Mouse (Mus musculus): ENCODE measurements around the gene Olfr1423.
"Not testable (repeated sequence)": the region's sequence is repeated elsewhere in the genome, so short reads cannot be mapped to it uniquely, and the experiment has no call there.

Olfr1423 gene

DNA sequence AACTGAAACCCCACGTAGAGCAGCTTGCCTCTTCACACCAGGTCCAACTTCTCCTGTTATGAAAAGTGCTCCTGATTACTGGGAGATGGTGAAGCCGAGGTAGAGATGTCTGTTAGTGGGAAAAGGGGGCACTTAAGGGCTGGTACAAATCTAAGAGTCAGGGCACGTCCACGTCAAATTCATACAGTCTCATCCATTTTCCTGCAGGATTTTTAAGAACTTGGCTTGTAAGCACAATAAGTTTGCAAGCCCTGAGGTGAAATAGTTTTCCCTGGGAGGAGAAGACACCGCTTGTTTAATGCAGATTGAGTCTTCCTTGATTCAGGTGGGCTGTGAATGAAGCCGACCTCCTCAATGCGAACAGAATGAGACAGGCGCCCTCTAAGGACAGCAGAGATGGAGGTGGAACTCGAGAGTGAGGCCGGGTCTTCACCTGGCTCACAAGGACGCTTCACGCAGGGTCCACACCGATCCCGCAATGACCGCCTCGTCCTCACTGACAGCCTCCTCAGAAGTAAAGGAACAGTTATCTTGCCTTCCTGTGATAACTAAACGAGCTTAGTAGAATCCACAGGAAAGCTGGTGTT lies 34.7 kb downstream of the Olfr1423 start:
- DNase-seq, result no peak

DNA sequence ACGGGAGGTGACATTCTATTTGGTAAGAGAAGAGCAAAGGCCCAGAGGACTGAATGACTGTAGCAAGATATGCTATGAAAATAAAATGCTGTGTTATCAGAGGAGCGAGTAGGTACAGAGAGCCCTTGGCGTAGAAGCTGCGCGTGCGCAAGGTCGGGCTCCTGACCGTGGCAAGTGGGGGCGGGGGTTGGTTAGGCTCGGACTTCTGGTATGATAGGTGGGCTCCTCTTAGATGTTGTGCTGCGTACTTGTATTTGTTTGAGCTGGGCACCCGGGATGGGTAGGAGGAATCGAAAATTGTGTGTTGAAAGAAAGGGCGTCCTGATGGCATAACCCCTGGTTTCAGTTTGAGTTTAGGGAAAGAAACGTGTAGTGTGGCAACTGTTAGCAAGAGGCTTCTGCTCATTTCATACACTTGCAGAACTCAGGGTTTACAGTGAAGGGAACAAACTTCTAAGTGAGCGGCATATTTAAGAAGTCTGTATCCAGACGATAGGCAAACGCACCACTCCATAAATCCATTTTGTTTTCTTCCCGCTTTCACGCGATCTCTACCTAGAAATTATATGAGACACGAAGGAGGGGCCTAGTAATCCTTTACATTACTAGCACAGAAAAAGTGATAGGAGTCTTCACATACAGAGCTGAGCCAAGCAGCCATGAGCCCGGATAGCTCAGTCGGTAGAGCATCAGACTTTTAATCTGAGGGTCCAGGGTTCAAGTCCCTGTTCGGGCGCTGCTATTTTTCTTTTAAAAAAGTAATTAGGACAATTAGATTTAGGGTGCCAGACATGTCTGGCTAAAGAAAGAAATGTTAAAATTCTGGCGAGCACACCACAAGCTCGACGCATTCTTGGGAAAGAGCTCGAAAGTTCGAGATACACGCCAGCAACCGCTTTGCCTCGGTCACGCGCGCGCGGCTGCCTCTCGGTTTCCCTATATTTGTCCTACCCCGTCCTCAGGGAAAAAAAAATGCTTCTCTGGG lies 35.4 kb downstream of the Olfr1423 start:
- peak; percentile 88 for DNase-seq

DNA sequence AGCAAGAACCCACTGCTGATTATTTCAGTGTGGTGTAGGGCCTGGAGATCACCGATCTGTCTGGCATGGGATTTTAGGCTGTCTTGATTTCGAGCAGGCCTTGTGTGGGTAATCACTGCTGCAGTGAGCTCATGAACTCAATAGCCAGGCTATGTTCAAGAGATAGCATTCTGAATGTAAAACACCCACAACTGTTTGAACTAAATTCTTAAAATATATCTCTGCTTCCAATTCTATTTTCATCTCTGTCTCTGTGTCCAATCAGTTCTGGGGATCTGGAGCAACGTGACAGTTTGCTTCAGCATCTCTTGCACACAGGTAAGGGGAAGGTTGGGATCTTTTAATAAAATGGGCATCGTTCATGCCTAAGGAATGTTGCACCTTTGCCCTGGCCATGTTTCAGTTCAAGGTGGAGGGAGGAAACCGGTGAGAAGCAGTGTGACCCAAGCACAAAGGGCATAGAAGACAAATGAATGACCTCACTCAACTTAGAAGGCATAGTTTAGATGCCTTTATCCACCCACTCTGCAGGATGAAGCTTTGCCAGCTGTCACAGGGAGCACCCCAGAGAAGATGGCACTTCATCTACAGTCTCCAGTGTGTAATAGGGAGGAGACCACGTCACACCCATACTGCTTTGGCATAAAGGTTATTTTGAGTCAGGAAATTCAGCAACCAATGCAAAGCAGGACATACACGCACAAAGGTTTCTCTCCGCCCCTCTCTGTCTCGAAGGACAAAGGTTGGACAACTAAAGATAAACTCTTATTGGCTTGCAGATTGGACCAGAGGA lies 36.7 kb downstream of the Olfr1423 start:
- no peak for DNase-seq

DNA sequence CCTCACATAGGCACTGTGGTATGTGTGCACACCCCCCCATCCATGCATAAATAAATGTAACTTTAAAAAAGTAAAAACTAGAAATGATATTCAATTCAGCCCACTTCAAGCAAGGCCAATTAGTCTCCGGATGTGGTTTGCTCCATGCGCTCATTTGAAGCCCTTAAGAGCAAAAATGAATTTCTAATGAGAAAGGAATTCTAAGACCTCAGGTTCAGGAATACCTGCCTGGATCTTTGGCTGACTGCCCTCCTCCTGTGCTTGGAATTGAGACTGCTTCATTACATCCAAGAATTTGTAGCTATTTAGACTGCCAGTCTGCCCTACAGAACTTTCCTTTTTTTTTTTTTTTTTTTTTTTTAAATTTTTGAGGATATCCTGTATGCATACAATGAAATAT lies 37.5 kb downstream of the Olfr1423 start:
- DNase-seq, result peak; percentile 21

DNA sequence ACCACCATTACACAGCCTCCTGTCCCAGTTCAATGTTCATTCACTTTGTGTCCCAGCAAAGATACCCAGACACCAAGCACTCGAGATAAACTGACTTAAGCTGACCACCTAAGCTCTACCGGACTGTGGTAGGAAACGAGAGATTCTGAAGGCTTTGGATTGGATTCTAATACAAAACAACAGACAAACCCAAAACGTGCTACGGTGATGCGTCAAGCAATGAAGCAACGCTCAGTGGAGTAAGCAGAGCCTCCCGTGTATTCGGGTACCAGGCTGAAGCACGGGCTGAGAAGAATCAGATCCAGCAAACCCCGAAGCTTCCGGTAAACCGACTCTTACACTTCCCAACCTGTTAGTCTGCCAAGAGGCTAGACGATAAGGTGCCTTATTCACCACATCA lies 38.3 kb downstream of the Olfr1423 start:
- DNase-seq, result no peak

DNA sequence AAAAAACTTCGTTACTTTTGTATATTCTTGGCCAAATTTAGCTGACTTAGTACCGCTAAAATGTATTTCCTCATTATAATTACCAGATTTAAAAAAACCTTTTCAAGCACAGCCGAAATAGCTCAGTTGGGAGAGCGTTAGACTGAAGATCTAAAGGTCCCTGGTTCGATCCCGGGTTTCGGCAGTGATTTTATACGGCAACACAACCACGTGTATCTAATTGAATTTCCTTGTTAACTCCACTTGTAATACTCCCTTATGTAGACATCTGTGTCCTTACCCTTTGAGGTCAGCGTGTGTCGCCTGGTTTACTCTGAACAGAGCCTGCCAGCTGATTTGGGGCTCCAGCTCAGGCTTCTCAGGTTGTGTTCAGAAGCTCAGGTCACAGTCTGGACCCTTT lies 39.0 kb downstream of the Olfr1423 start:
- DNase-seq, result peak; percentile 58

DNA sequence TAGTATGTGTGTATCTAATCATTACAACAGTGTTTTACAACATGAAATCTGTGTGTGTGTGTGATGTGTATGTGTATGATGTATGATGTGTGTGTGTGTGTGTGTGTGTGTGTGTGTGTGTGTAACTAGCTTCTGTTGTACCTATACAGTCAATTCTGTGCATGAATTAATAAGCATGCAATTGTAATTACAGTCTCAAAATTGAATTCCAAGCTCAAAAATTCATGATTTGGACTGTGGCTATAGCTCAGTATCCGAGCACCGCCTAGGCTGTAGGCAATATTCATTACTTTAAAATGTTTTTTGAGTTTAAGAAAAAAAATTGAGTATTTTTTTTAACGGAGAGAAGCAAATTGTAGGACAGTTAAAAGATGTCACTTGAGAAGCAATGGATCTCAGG lies 39.4 kb downstream of the Olfr1423 start:
- DNase-seq, result no peak

DNA sequence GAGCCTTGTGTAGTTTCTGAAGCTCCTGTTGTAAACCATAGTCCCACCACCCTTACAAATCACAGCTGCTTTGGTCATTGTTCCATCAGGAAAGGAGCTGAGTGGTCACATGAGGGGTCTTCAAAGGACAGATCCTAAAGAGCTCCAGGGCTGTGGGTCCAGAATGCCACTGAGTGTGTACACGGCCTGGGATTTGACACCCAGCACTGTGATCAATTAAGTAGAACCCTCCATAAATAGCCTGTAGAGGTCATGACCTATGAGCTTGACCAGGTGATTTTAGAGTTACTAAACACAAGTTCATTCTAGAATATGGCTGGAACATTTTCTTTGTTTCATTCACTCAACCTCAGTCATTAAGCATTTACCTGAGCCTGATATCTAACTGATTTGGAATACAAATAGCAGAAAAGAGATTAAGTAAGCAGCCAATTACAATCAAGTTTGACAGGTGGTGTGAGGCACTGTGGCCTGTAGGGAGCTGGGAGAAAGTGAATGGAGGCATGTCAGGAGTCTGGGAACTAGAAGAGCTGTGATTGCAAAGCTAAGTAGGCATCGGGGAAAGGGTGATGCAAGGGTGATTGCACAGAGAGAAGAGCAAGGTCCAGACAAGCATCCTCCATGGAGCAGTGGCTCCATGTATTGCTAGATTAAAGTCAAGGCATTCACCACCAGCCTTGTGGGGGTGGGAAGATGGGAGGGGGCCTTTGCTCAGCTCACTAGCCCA lies 45.2 kb downstream of the Olfr1423 start:
- no peak for DNase-seq

DNA sequence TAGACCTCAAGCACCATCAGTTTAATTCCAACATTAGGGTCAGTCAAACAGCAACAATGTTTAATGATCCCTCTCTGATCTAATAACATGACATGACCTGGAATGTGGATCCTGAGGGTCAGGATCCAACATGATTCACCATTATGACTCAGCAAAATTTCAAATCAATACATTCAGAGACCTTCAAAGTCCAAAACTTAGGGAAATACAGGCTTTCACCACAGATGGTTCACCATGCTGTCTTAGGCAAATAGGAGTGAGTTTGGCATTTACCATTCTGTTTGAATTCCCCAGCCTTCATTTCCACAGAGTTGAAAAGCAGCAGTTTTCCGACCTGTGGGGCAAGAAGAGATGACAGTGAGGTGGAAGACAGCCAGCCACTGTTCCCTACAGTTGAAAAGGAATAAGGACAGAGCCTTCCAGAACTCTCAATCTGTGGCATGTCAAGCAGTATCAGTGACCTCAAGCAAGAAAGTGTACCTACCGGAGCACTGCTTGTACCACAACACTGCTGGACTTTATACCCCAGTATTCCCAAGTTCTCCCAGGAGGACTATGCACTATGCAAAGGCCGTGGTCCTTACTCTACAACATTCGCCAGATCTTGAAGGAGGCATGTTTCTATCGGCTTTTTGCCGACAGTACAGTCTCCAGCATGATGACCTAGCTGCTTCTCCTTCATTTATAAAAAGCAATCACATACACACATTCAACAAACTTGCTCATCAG lies 46.2 kb downstream of the Olfr1423 start:
- no peak for DNase-seq

DNA sequence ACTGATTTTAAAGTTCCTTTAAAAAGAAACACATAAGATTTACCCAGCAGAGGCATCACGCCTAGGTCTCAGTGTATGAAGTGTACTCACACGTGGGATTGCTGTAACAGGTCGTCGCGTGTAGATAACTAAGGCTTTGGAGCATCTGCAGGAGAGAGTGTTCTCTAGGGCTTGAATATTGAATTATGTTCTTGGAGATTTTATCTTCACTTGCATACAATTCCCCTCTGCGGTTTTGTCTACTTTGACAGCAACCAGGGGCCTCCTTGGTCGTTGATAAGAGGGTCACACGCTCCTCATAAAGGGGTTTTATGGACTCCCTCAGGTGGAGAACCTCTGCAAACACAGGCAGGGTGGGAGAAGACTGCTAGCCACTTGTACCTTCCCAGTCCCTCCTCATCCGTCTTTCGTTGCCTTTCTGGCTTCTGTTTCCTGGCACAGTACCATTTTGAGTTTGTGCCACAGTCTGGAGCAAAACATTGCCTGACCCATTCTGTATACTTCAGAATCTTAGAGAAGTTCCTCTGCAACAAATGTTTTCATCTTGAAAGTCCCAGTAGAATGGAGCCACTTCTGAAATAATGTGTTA lies 48.6 kb downstream of the Olfr1423 start:
- DNase-seq, result no peak

DNA sequence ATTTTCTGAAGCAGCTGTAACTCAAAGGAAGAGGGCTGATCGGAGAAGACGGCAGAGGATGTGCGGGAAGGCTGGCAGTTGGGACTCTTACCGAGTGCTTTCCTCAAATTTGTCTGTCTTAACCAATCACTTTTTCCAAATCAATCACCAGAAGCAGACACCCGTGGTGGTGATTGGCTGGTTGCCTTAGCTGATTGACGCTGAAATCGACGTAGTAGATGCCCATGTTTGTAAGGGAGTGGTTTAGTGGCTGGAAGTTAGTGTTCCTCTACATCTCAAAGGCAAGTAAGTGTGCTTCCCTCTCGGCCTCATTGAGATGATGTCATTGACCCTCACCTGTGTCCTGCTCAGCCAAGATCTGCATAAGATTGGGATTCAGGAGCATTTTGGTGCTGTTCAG lies 49.1 kb downstream of the Olfr1423 start:
- DNase-seq, result no peak

DNA sequence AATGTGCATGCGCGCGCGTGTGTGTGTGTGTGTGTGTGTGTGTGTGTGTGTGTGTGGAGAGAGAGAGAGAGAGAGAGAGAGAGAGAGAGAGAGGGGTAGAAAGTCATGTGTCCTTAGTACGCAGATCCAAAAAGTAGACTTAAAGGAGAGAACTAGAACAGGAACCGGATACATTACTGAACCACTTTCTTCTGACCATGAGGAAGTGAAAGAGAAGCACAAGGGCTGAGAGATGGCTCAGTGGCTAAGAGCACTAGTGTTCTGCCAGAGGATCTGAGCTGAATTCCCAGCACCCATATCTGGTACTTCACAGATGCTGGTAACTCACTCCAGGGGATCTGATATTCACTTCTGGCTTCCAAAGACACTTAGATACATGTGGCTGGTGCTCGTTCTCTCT lies 51.8 kb downstream of the Olfr1423 start:
- no peak for DNase-seq

DNA sequence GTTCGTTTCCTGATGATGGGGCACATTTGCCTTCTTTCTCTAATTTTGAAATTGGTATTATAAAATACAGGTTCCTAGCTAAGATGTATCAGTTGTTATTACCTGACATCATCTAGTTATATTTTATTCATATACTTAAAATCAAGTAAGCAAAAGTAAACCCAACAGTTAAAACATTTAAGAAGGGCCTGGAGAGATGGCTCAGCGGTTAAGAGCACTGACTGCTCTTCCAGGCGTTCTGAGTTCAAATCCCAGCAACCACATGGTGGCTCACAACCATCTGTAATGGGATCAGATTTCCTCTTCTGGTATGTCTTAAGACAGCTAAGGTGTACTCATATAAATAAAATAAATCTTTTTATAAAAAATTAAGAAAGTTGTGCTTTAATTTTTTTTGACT lies 53.3 kb downstream of the Olfr1423 start:
- DNase-seq, result no peak

DNA sequence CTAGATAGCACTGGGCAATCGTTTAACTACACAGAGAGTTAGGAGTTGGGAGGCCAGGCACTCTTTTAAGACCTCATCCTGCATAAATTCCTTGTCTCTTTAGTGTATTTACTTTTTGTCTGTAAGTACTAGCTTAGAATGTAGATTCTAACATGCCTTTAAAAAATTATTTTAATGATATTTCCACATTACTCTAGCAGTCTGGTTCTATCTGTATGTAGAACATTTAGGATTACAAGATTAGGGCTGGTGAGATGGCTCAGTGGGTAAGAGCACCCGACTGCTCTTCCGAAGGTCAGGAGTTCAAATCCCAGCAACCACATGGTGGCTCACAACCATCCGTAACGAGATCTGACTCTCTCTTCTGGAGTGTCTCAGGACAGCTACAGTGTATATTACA lies 56.5 kb downstream of the Olfr1423 start:
- DNase-seq, result not testable (repeated sequence)

All from lung, postnatal 14 days (tissue).